Mouse (Mus musculus): ENCODE data around the gene Olfr777. TPM values are rescaled to one million over a fixed set of nuclear protein-coding genes. Genes with fewer than 3 reads are reported as not detected.
"Not testable (repeated sequence)": the region's sequence is repeated elsewhere in the genome, so short reads cannot be mapped to it uniquely, and the experiment has no call there.

Olfr777 gene
- total and polyA plus RNA-seq, 3 experiments = not detected

DNA sequence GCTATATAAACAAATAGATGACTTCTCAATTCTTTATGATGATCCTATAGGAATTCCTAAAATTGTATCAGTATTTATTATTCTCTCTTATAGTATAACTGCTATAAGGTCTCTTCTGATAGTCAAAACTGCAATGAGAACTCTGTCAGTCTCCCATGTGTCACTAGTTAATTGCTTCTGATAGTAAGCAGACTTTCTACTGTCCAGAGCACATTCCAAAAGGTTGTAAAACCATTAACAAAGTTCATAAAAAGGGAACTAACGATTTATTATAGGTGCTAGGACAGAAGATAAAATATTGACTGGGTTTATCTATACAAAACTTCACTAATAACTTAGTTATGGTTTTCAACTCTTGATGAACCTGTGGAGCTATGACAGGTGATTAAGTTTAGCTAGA, 41.7 kb upstream of the Olfr777 start:
- not testable (repeated sequence) for H3K4me1 ChIP-seq (ENCODE audit: control insufficient read depth in 1 of 2, insufficient read depth in 2 of 2, low read length in 2 of 2); H3K4me3 ChIP-seq (ENCODE audit: control insufficient read depth in 1 of 2, insufficient read depth in 1 of 2, low read depth in 2 of 2, low read length in 2 of 2); H3K36me3 ChIP-seq (ENCODE audit: control insufficient read depth in 1 of 2, insufficient read depth in 2 of 2, low read length in 2 of 2); H3K79me2 ChIP-seq (ENCODE audit: control insufficient read depth, insufficient read depth, low read length, poor library complexity); H3K27ac ChIP-seq (ENCODE audit: control insufficient read depth, low read depth, low read length); H3K27me3 ChIP-seq (ENCODE audit: control insufficient read depth in 1 of 2, insufficient read depth in 2 of 2, low read length in 2 of 2); H3K9ac ChIP-seq (ENCODE audit: control insufficient read depth, low read depth, low read length, poor library complexity, severe bottlenecking); DNase-seq (ENCODE audit: low read depth, low spot score); H3K9me3 ChIP-seq (replicated peaks; ENCODE audit: insufficient read depth, low read length)

DNA sequence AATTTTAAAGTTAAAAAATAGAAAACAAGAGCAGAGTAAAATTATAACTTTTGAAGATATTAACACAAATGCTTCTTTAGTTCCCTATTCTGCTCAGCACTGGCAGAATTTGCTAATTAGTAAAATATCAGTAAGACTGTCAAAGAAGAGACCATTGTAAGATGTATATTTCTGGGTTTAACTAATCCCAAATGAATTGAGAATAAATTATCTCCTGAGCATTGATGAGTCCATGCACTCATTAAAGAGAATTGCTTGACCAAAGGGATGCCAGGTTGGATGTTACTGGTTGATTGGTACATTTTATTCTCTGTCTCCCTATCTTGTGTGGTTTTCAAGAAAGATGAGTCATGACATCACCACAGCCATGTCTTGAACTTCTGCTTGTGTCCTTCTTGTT, 12.5 kb downstream of the Olfr777 start, which contains the start of gene Olfr776:
TSS of gene Olfr776 (plus strand) at position 301 of the 400 bp plus-strand sequence.
- H3K4me3 ChIP-seq (ENCODE audit: control insufficient read depth in 1 of 2, insufficient read depth in 1 of 2, low read depth in 2 of 2, low read length in 2 of 2) = no peak within 1 kb of the TSS
- H3K4me1 ChIP-seq (ENCODE audit: control insufficient read depth in 1 of 2, insufficient read depth in 2 of 2, low read length in 2 of 2) = no peaks in the 10 kb centered on the region
- TF ChIP-seq CHD2 (IDR thresholded peaks at IDR 0.05; ENCODE audit: low read length) = no peak
- TF ChIP-seq ETS1 (IDR thresholded peaks at IDR 0.05; ENCODE audit: low read depth, low read length) = no peak
- no peak for TF ChIP-seq CTCF (IDR thresholded peaks at IDR 0.05 in 2 of 3, conservative IDR thresholded peaks at IDR 0.05 in 1 of 3; ENCODE audit: control insufficient read depth in 1 of 3, insufficient read depth in 1 of 3, low read depth in 2 of 3, low read length in 3 of 3, poor library complexity in 1 of 3, severe bottlenecking in 1 of 3)
- H3K79me2 ChIP-seq (ENCODE audit: control insufficient read depth, insufficient read depth, low read length, poor library complexity) = no peaks in the 10 kb centered on the region
- H3K27me3 ChIP-seq (ENCODE audit: control insufficient read depth in 1 of 2, insufficient read depth in 2 of 2, low read length in 2 of 2) = no peaks in the 10 kb centered on the region
- H3K9ac ChIP-seq (ENCODE audit: control insufficient read depth, low read depth, low read length, poor library complexity, severe bottlenecking) = no peak within 1 kb of the TSS
- H3K27ac ChIP-seq (ENCODE audit: control insufficient read depth, low read depth, low read length) = no peak within 1 kb of the TSS
- no peak for DNase-seq (ENCODE audit: low read depth, low spot score)
- H3K36me3 ChIP-seq (ENCODE audit: control insufficient read depth in 1 of 2, insufficient read depth in 2 of 2, low read length in 2 of 2) = no peaks in the 10 kb centered on the region
- H3K9me3 ChIP-seq (replicated peaks; ENCODE audit: insufficient read depth, low read length) = no peaks in the 10 kb centered on the region

DNA sequence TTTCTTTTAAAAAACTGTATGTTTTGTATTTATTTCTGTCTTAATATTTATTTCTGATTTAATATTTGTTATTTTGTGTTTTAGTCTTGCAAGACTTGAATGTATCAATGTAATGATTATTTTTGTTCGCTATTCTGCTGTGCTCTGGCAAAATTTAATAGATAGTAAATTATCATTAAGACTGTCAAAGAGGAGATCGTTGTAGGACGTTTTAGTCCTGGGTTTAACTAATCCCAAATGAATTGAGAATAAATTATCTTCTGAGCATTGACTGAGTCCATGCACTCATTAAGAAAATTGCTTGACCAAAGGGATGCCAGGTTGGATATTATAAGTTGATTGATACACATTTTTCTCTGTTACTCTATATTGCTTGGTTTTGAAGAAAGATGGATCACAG, 23.2 kb downstream of the Olfr777 start, which contains the start of gene Olfr775:
TSS of gene Olfr775 (plus strand) at position 301 of the 400 bp plus-strand sequence.
- H3K27me3 ChIP-seq (ENCODE audit: control insufficient read depth in 1 of 2, insufficient read depth in 2 of 2, low read length in 2 of 2) = no peaks in the 10 kb centered on the region
- no peak for DNase-seq (ENCODE audit: low read depth, low spot score)
- H3K9ac ChIP-seq (ENCODE audit: control insufficient read depth, low read depth, low read length, poor library complexity, severe bottlenecking) = no peak within 1 kb of the TSS
- H3K27ac ChIP-seq (ENCODE audit: control insufficient read depth, low read depth, low read length) = no peak within 1 kb of the TSS
- H3K36me3 ChIP-seq (ENCODE audit: control insufficient read depth in 1 of 2, insufficient read depth in 2 of 2, low read length in 2 of 2) = no peaks in the 10 kb centered on the region
- H3K4me1 ChIP-seq (ENCODE audit: control insufficient read depth in 1 of 2, insufficient read depth in 2 of 2, low read length in 2 of 2) = no peaks in the 10 kb centered on the region
- no peaks in the 10 kb centered on the region for H3K9me3 ChIP-seq (replicated peaks; ENCODE audit: insufficient read depth, low read length)
- TF ChIP-seq ZKSCAN1 (IDR thresholded peaks at IDR 0.05; ENCODE audit: low read depth, low read length) = no peak
- no peak for TF ChIP-seq UBTF (IDR thresholded peaks at IDR 0.05; ENCODE audit: borderline replicate concordance, insufficient read depth, low read depth, low read length)
- TF ChIP-seq GATA1 (IDR thresholded peaks at IDR 0.05; ENCODE audit: low read depth, low read length) = no peak
- no peak for TF ChIP-seq POLR2A (IDR thresholded peaks at IDR 0.05; ENCODE audit: control insufficient read depth in 1 of 2, insufficient read depth in 1 of 2, low read depth in 1 of 2, low read length in 2 of 2, poor library complexity in 1 of 2)
- no peak for TF ChIP-seq RAD21 (IDR thresholded peaks at IDR 0.05; ENCODE audit: low read depth, low read length)
- TF ChIP-seq KAT2A (conservative IDR thresholded peaks at IDR 0.05; ENCODE audit: low read depth, low read length) = no peak
- TF ChIP-seq ETS1 (IDR thresholded peaks at IDR 0.05; ENCODE audit: low read depth, low read length) = no peak
- TF ChIP-seq POLR2AphosphoS2 (IDR thresholded peaks at IDR 0.05; ENCODE audit: low read length) = no peak
- no peak for TF ChIP-seq MYB (IDR thresholded peaks at IDR 0.05; ENCODE audit: low read depth, low read length)
- no peak for TF ChIP-seq USF2 (IDR thresholded peaks at IDR 0.05; ENCODE audit: borderline replicate concordance in 1 of 2, insufficient read depth in 1 of 2, low read depth in 1 of 2, low read length in 2 of 2)
- TF ChIP-seq NRF1 (IDR thresholded peaks at IDR 0.05; ENCODE audit: insufficient read depth, low read depth, low read length, poor library complexity, severe bottlenecking) = no peak
- TF ChIP-seq EP300 (IDR thresholded peaks at IDR 0.05; ENCODE audit: low read depth in 1 of 2, low read length in 2 of 2) = no peak
- no peak for TF ChIP-seq NELFE (IDR thresholded peaks at IDR 0.05; ENCODE audit: low read depth, low read length)
- TF ChIP-seq USF1 (IDR thresholded peaks at IDR 0.05; ENCODE audit: low read depth, low read length) = no peak
- no peak for TF ChIP-seq ZC3H11A (IDR thresholded peaks at IDR 0.05; ENCODE audit: low read depth, low read length)
- no peak for TF ChIP-seq CHD1 (IDR thresholded peaks at IDR 0.05; ENCODE audit: low read depth, low read length)
- no peak for TF ChIP-seq ZMIZ1 (IDR thresholded peaks at IDR 0.05; ENCODE audit: low read depth, low read length)
- TF ChIP-seq GABPA (IDR thresholded peaks at IDR 0.05; ENCODE audit: low read depth, low read length) = no peak
- no peak within 1 kb of the TSS for H3K4me3 ChIP-seq (ENCODE audit: control insufficient read depth in 1 of 2, insufficient read depth in 1 of 2, low read depth in 2 of 2, low read length in 2 of 2)
- H3K79me2 ChIP-seq (ENCODE audit: control insufficient read depth, insufficient read depth, low read length, poor library complexity) = no peaks in the 10 kb centered on the region

Data from MEL (cell line).